ENCODE assay signal across 11 mouse cellular contexts in the genomic region with DNA sequence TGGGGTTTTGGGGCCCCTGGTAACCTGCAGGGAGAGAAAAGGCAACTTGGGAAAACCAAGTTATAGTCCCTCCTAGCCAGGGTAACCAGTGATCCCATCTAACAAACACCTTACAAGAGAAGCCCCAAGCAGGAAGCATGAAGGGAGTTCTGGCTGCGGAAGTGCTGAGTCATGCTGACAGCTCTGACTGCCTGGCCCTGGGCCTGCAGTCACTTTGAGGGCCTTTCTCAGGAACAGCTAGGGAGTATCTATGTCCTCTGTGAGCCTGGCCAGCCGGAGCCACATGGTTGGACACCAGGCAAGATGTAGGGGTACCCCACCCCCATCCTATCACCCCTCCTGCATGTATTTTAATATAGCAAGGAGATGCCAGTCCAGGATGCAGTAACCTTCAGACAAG. TPM values are rescaled to one million over a fixed set of nuclear protein-coding genes. Genes with fewer than 3 reads are reported as not detected.
A peak's percentile ranks its signal among the peaks of the same experiment; 100 is the strongest.
DNase-seq lines count a peak whose midpoint lies in the region; ATAC-seq and TF ChIP-seq lines count a peak whose summit lies in the region.
"Had no signal": no experiment of that assay in that cellular context is flagged by ENCODE, and none has a peak within 500 bp of the region (broad histone marks: within the 10 kb centered on the region; RNA-seq: fewer than 3 reads in every experiment).

No protein-coding gene starts in this region.

- no peak for ATAC-seq in midbrain, embryonic 16.5 days
- no peak for ATAC-seq in hindbrain, postnatal 0 days

- 92% methylated on average over 2 of the region's 2 CpGs for WGBS in midbrain, embryonic 16.5 days
- WGBS in hindbrain, postnatal 0 days, result 83% methylated on average over 2 of the region's 2 CpGs

- no peak overlapping the region for H3K9ac ChIP-seq in midbrain, embryonic 16.5 days (ENCODE audit: low read depth, low read length)
- H3K9ac ChIP-seq in hindbrain, postnatal 0 days (replicated peaks; ENCODE audit: low read length), result no peak overlapping the region
- H3K9ac ChIP-seq: embryonic facial prominence, embryonic 15.5 days; lung, embryonic 15.5 days; stomach, embryonic 15.5 days had no signal

- H3K4me3 ChIP-seq in midbrain, embryonic 16.5 days (ENCODE audit: low read depth, low read length), result no peak overlapping the region
- H3K4me3 ChIP-seq in hindbrain, postnatal 0 days (ENCODE audit: low read length), result no peak overlapping the region
- H3K4me3 ChIP-seq: embryonic facial prominence, embryonic 15.5 days; lung, embryonic 15.5 days; stomach, embryonic 15.5 days had no signal

- H3K4me1 ChIP-seq in midbrain, embryonic 16.5 days (ENCODE audit: control insufficient read depth, insufficient read depth, low read length), result peaks cover 5% of the 10 kb centered on the region; the same call in 1 of the 2 replicates
- peaks cover 6% of the 10 kb centered on the region; the same call in 1 of the 2 replicates for H3K4me1 ChIP-seq in hindbrain, postnatal 0 days (ENCODE audit: insufficient read depth, low read length)
- H3K4me1 ChIP-seq: embryonic facial prominence, embryonic 15.5 days; lung, embryonic 15.5 days; stomach, embryonic 15.5 days had no signal

- H3K36me3 ChIP-seq in midbrain, embryonic 16.5 days (ENCODE audit: control insufficient read depth, insufficient read depth, low read length), result peaks cover 48% of the 10 kb centered on the region
- H3K36me3 ChIP-seq in hindbrain, postnatal 0 days (ENCODE audit: insufficient read depth, low read length), result peaks cover 63% of the 10 kb centered on the region

- no peak overlapping the region for H3K4me2 ChIP-seq in midbrain, embryonic 16.5 days (ENCODE audit: low read length)
- no peak overlapping the region for H3K4me2 ChIP-seq in hindbrain, postnatal 0 days (ENCODE audit: low read depth, low read length)
- H3K4me2 ChIP-seq: embryonic facial prominence, embryonic 15.5 days; lung, embryonic 15.5 days; stomach, embryonic 15.5 days had no signal

- peak; percentile 58 for DNase-seq in 3134 (ENCODE audit: extremely low read depth, insufficient read length, low spot score)
- peak; percentile 80 for DNase-seq in 416B (ENCODE audit: low read depth)
- DNase-seq in c-Kit-positive CD71-positive TER-119-positive erythroid progenitor cells, embryonic 14.5 days (ENCODE audit: low spot score), result peak; percentile 81
- DNase-seq in heart, postnatal 10 days, result peak; percentile 82 to 85
- DNase-seq in lung, postnatal 10 days, result peak; percentile 57
- DNase-seq in hindbrain, postnatal 0 days (ENCODE audit: low spot score), result no peak
- DNase-seq in testis, postnatal 14 days (ENCODE audit: low spot score), result no peak

- H3K9me3 ChIP-seq in midbrain, embryonic 16.5 days (replicated peaks; ENCODE audit: control insufficient read depth, low read length, poor library complexity, severe bottlenecking), result no peaks in the 10 kb centered on the region
- no peaks in the 10 kb centered on the region for H3K9me3 ChIP-seq in hindbrain, postnatal 0 days (ENCODE audit: low read length)
- H3K9me3 ChIP-seq: embryonic facial prominence, embryonic 15.5 days; lung, embryonic 15.5 days; stomach, embryonic 15.5 days had no signal

- TF ChIP-seq CTCF in hindbrain, postnatal 0 days (IDR thresholded peaks at IDR 0.05; ENCODE audit: low read depth), result no peak

- intact Hi-C loops in heart, postnatal 10 days (cut with DNase I), result no loop called here

- H3K27me3 ChIP-seq in midbrain, embryonic 16.5 days (ENCODE audit: control insufficient read depth, insufficient read depth, low read depth, low read length), result no peaks in the 10 kb centered on the region
- H3K27me3 ChIP-seq in hindbrain, postnatal 0 days (ENCODE audit: insufficient read depth, low read length), result no peaks in the 10 kb centered on the region
- H3K27me3 ChIP-seq: embryonic facial prominence, embryonic 15.5 days; lung, embryonic 15.5 days; stomach, embryonic 15.5 days had no signal

- H3K27ac ChIP-seq in midbrain, embryonic 16.5 days (ENCODE audit: low read length), result no peak overlapping the region
- no peak overlapping the region for H3K27ac ChIP-seq in hindbrain, postnatal 0 days
- H3K27ac ChIP-seq: embryonic facial prominence, embryonic 15.5 days; lung, embryonic 15.5 days; stomach, embryonic 15.5 days had no signal

RNA-seq across cellular contexts. Expression of a gene that starts 16.3 kb away (rescaled TPM):
- total RNA-seq in heart, postnatal 10 days (2021), result 100 to 1,000 TPM in 1 of 2 experiments, 10 to 100 TPM in 1; 64.1 to 105 TPM
- polyA plus RNA-seq in midbrain, embryonic 16.5 days (2015; fragmentation: Nextera tagmentation; extraction: Ambion mirVana), result 283 and 301 TPM in 2 replicates
- 388 and 429 TPM in 2 replicates for total RNA-seq in hindbrain, postnatal 0 days (2014; rRNA removed)
- 248 and 258 TPM in 2 replicates for polyA plus RNA-seq in hindbrain, postnatal 0 days (2015; fragmentation: Nextera tagmentation; extraction: Ambion mirVana)

Comparison
In these comparisons a context has a peak if more than half of its experiments do, and no peak if none do; other contexts are left out.
1. DNase-seq: peak in 3134 (single experiment), 416B (single experiment), c-Kit-positive CD71-positive TER-119-positive erythroid progenitor cells, embryonic 14.5 days (single experiment), heart, postnatal 10 days (2 of 2) and lung, postnatal 10 days (single experiment); none in hindbrain, postnatal 0 days (single experiment) and testis, postnatal 14 days (single experiment).